Mouse (Mus musculus) liver, embryonic 13.5 days (tissue): ENCODE results near the gene Mien1. TPM values are rescaled to one million over a fixed set of nuclear protein-coding genes. Genes with fewer than 3 reads are reported as not detected.

ENCODE experiments used
- ATAC-seq: fragments of 200-750 bp; cut with Nextera tagmentation; 2 replicates; pipeline ENCODE4 v1.8.0; 2017; ENCODE audit warnings: low read depth, mild to moderate bottlenecking, moderate number of reproducible peaks, moderate library complexity
- DNase-seq: peaks from one replicate; pipeline ENCODE4 v3.0.0; 2022
- H3K27ac ChIP-seq: fragments of 300-500 bp; sonication (generic); 2 replicates; pipeline ENCODE4 v1.5.1; 2015; ENCODE audit warnings: moderate library complexity, mild to moderate bottlenecking, inconsistent platforms
- H3K27me3 ChIP-seq: fragments of 300-500 bp; sonication (generic); 2 replicates; pipeline ENCODE4 v1.6.1; 2015; ENCODE audit warnings: mild to moderate bottlenecking, inconsistent platforms
- H3K36me3 ChIP-seq: fragments of 300-500 bp; sonication (generic); 2 replicates; pipeline ENCODE4 v1.6.1; 2015; ENCODE audit warnings: mild to moderate bottlenecking, inconsistent platforms
- H3K4me1 ChIP-seq: fragments of 300-500 bp; sonication (generic); replicated peaks from 2 replicates; pipeline ENCODE4 v1.6.1; 2015; ENCODE audit warnings: inconsistent platforms
- H3K4me2 ChIP-seq: fragments of 300-500 bp; sonication (generic); 2 replicates; pipeline ENCODE4 v1.6.1; 2015; ENCODE audit warnings: inconsistent platforms, mild to moderate bottlenecking, moderate library complexity
- H3K4me3 ChIP-seq: fragments of 300-500 bp; sonication (generic); replicated peaks from 2 replicates; pipeline ENCODE4 v1.5.1; 2015; ENCODE audit warnings: mild to moderate bottlenecking, inconsistent platforms
- H3K9ac ChIP-seq: fragments of 300-500 bp; sonication (generic); 2 replicates; pipeline ENCODE4 v1.6.1; 2015; ENCODE audit warnings: mild to moderate bottlenecking, inconsistent platforms
- H3K9me3 ChIP-seq: fragments of 300-500 bp; sonication (generic); replicated peaks from 2 replicates; pipeline ENCODE4 v1.6.1; 2016; ENCODE audit warnings: inconsistent platforms
- WGBS: fragments of 180-500 bp; shearing (Covaris S2); methylation state at CpG from one replicate; pipeline ENCODE4 v1.1.7; 2015; ENCODE audit not compliant: insufficient replicate concordance; 5-methylcytosine and 5-hydroxymethylcytosine counted together
- polyA plus RNA-seq: library from polyadenylated mRNA; unstranded; fragments of >200 nt; fragmentation: Nextera tagmentation; extraction: Ambion mirVana; gene quantifications from 2 replicates; pipeline ENCODE4 v1.2.1, GENCODE M21; 2015

Mien1 gene
- polyA plus RNA-seq, 1 experiment from 2014 or later, result 66.8 TPM

- DNase-seq, result no peak
- Histone ChIP-seq H3K27me3 (peaks cover 62% of the 10 kb centered on the region), H3K9ac (peak overlapping the region; percentile 60), H3K4me1 (peaks cover 7% of the 10 kb centered on the region; the same call in 1 of the 2 replicates), H3K4me3 (peak overlapping the region; percentile 51), H3K4me2 (peak overlapping the region; percentile 17; the same call in 1 of the 2 replicates), H3K9me3 (no peaks in the 10 kb centered on the region), H3K27ac (peak overlapping the region; percentile 81), H3K36me3 (peaks cover 1% of the 10 kb centered on the region; the same call in 1 of the 2 replicates)
- WGBS, result 6% methylated on average over 33 of the region's 33 CpGs
- ATAC-seq, result peak; percentile 66
Measured at GRCm38 (mm10) chr11:98446562-98447474, 8.0 kb upstream of the Mien1 start.

- peak within 1 kb of the TSS; percentile 13; the same call in 1 of the 2 replicates for H3K4me2 ChIP-seq
- ATAC-seq, result peak; percentile 22
- no peak for DNase-seq
- peak within 1 kb of the TSS; percentile 60 for H3K9ac ChIP-seq
- no peaks in the 10 kb centered on the region for H3K9me3 ChIP-seq
- H3K27me3 ChIP-seq, result peaks cover 58% of the 10 kb centered on the region
- H3K4me1 ChIP-seq, result peaks cover 7% of the 10 kb centered on the region; the same call in 1 of the 2 replicates
- WGBS, result 12% methylated on average over 5 of the region's 5 CpGs
- H3K4me3 ChIP-seq, result peak within 1 kb of the TSS; percentile 51
- no peaks in the 10 kb centered on the region for H3K36me3 ChIP-seq
- peak within 1 kb of the TSS; percentile 81 for H3K27ac ChIP-seq
Measured at GRCm38 (mm10) chr11:98446213-98446561, 7.4 kb upstream of the Mien1 start, which contains the start of gene Grb7. Grb7 (plus strand) TSS chr11:98446394.

GRCm38 (mm10) chr11:98445679-98446078 lies 6.9 kb upstream of the Mien1 start:
- ATAC-seq, result no peak
- no peaks in the 10 kb centered on the region for H3K36me3 ChIP-seq
- no peak for DNase-seq
- 36% methylated on average over 4 of the region's 4 CpGs for whole genome bisulfite sequencing
- H3K4me1 ChIP-seq, result peaks cover 7% of the 10 kb centered on the region; the same call in 1 of the 2 replicates
- peak overlapping the region; percentile 68 for H3K27ac ChIP-seq
- no peak overlapping the region for H3K4me3 ChIP-seq
- no peaks in the 10 kb centered on the region for H3K9me3 ChIP-seq
- 0 out of 2 replicates have a peak overlapping the region, but pooled peaks have one; percentile 13 for H3K4me2 ChIP-seq
- peaks cover 55% of the 10 kb centered on the region for H3K27me3 ChIP-seq
- no peak overlapping the region for H3K9ac ChIP-seq

- DNase-seq, result no peak
Measured at GRCm38 (mm10) chr11:98445238-98445637, 6.4 kb upstream of the Mien1 start.

GRCm38 (mm10) chr11:98443688-98444087 lies 4.9 kb upstream of the Mien1 start:
- WGBS, result 58% methylated on average over 1 of the region's 1 CpGs
- no peak for ATAC-seq
- no peaks in the 10 kb centered on the region for H3K36me3 ChIP-seq

More at GRCm38 (mm10) chr11:98445238-98445637, 6.4 kb upstream of the Mien1 start:
- Histone ChIP-seq H3K4me2 (no peak overlapping the region), H3K4me1 (peaks cover 7% of the 10 kb centered on the region; the same call in 1 of the 2 replicates), H3K9me3 (no peaks in the 10 kb centered on the region), H3K27ac (peak overlapping the region; percentile 68), H3K27me3 (peaks cover 51% of the 10 kb centered on the region), H3K36me3 (no peaks in the 10 kb centered on the region), H3K9ac (no peak overlapping the region), H3K4me3 (no peak overlapping the region)
- WGBS, result 5% methylated on average over 1 of the region's 1 CpGs
- no peak for ATAC-seq

GRCm38 (mm10) chr11:98437441-98437840 lies 1.4 kb downstream of the Mien1 start:
- Histone ChIP-seq H3K36me3 (0 out of 2 replicates have a peak, but pooled peaks cover 5% of the 10 kb centered on the region), H3K4me2 (peak overlapping the region; percentile 88), H3K9ac (no peak overlapping the region), H3K4me3 (no peak overlapping the region), H3K27ac (no peak overlapping the region), H3K27me3 (no peaks in the 10 kb centered on the region), H3K4me1 (peaks cover 15% of the 10 kb centered on the region), H3K9me3 (no peaks in the 10 kb centered on the region)
- no peak for DNase-seq
- 80% methylated on average over 6 of the region's 6 CpGs for WGBS
- ATAC-seq, result no peak

More at GRCm38 (mm10) chr11:98443688-98444087, 4.9 kb upstream of the Mien1 start:
- Histone ChIP-seq H3K27ac (no peak overlapping the region), H3K27me3 (peaks cover 38% of the 10 kb centered on the region), H3K9me3 (no peaks in the 10 kb centered on the region), H3K4me1 (0 out of 2 replicates have a peak, but pooled peaks cover 4% of the 10 kb centered on the region), H3K9ac (no peak overlapping the region), H3K4me2 (no peak overlapping the region), H3K4me3 (no peak overlapping the region)
- DNase-seq, result no peak

GRCm38 (mm10) chr11:98435723-98436122 lies 3.1 kb downstream of the Mien1 start:
- Histone ChIP-seq H3K36me3 (0 out of 2 replicates have a peak, but pooled peaks cover 5% of the 10 kb centered on the region), H3K27me3 (no peaks in the 10 kb centered on the region), H3K27ac (no peak overlapping the region), H3K9me3 (no peaks in the 10 kb centered on the region), H3K9ac (no peak overlapping the region), H3K4me2 (no peak overlapping the region), H3K4me1 (peaks cover 15% of the 10 kb centered on the region), H3K4me3 (no peak overlapping the region)
- ATAC-seq (no peak), DNase-seq (no peak)
- 80% methylated on average over 9 of the region's 9 CpGs for WGBS

GRCm38 (mm10) chr11:98431743-98432502 lies 6.9 kb downstream of the Mien1 start:
- no peak overlapping the region for H3K4me2 ChIP-seq
- no peak overlapping the region for H3K9ac ChIP-seq
- no peak for DNase-seq
- no peak for ATAC-seq
- H3K27me3 ChIP-seq, result no peaks in the 10 kb centered on the region
- H3K4me1 ChIP-seq, result no peaks in the 10 kb centered on the region
- H3K36me3 ChIP-seq, result 0 out of 2 replicates have a peak, but pooled peaks cover 5% of the 10 kb centered on the region
- 52% methylated on average over 9 of the region's 9 CpGs for WGBS
- H3K4me3 ChIP-seq, result no peak overlapping the region
- no peaks in the 10 kb centered on the region for H3K9me3 ChIP-seq
- no peak overlapping the region for H3K27ac ChIP-seq

- Histone ChIP-seq H3K27me3 (no peaks in the 10 kb centered on the region), H3K36me3 (no peaks in the 10 kb centered on the region), H3K4me2 (no peak overlapping the region), H3K9ac (no peak overlapping the region), H3K4me3 (no peak overlapping the region), H3K27ac (no peak overlapping the region), H3K9me3 (no peaks in the 10 kb centered on the region), H3K4me1 (no peaks in the 10 kb centered on the region)
- DNase-seq (no peak), ATAC-seq (no peak)
- WGBS, result 60% methylated on average over 5 of the region's 5 CpGs
Measured at GRCm38 (mm10) chr11:98428436-98428835, 10.4 kb downstream of the Mien1 start.

- DNase-seq (no peak), ATAC-seq (no peak)
- Histone ChIP-seq H3K4me3 (no peak overlapping the region), H3K27me3 (0 out of 2 replicates have a peak, but pooled peaks cover 2% of the 10 kb centered on the region), H3K9me3 (no peaks in the 10 kb centered on the region), H3K27ac (no peak overlapping the region), H3K36me3 (no peaks in the 10 kb centered on the region), H3K4me2 (no peak overlapping the region), H3K4me1 (no peaks in the 10 kb centered on the region), H3K9ac (no peak overlapping the region)
- 83% methylated on average over 7 of the region's 7 CpGs for WGBS
Measured at GRCm38 (mm10) chr11:98426592-98426991, 12.2 kb downstream of the Mien1 start.
